Mouse (Mus musculus): Measurements from ENCODE around the gene Dnm2. TPM values are rescaled to one million over a fixed set of nuclear protein-coding genes. Genes with fewer than 3 reads are reported as not detected.
"Not testable (repeated sequence)": the region's sequence is repeated elsewhere in the genome, so short reads cannot be mapped to it uniquely, and the experiment has no call there.

Dnm2 gene
- polyA plus RNA-seq, 1 experiment from 2014 or later = 58.2 TPM

- no peak for ATAC-seq (ENCODE audit: insufficient number of reproducible peaks, insufficient read depth, low FRiP score, low read depth)
- Histone ChIP-seq H3K27ac (replicated peaks in 1 of 2; ENCODE audit: control insufficient read depth in 1 of 2, insufficient read depth in 1 of 2, low read depth in 2 of 2, low read length in 2 of 2) (no peak overlapping the region), H3K4me3 (ENCODE audit: control insufficient read depth in 1 of 2, insufficient read depth in 1 of 2, low read depth in 1 of 2, low read length in 2 of 2) (no peak overlapping the region), H3K27me3 (ENCODE audit: control insufficient read depth, insufficient read depth, low read length) (no peaks in the 10 kb centered on the region), H3K4me1 (ENCODE audit: control insufficient read depth in 2 of 2, insufficient read depth in 2 of 2, low read length in 2 of 2) (peaks cover 0 to 5% of the 10 kb centered on the region in 2 experiments; a peak in 1 of 4 replicates), H3K9ac (ENCODE audit: low read length) (no peak overlapping the region), H3K36me3 (ENCODE audit: control insufficient read depth, insufficient read depth, low read length) (no peaks in the 10 kb centered on the region), H3K4me2 (ENCODE audit: low read length) (no peak overlapping the region), H3K9me3 (ENCODE audit: control insufficient read depth, low read length) (no peaks in the 10 kb centered on the region)
- 95% methylated on average over 14 of the region's 14 CpGs for WGBS
Measured at GRCm38 (mm10) chr9:21536501-21536900, 111.8 kb downstream of the Dnm2 start.

DNA sequence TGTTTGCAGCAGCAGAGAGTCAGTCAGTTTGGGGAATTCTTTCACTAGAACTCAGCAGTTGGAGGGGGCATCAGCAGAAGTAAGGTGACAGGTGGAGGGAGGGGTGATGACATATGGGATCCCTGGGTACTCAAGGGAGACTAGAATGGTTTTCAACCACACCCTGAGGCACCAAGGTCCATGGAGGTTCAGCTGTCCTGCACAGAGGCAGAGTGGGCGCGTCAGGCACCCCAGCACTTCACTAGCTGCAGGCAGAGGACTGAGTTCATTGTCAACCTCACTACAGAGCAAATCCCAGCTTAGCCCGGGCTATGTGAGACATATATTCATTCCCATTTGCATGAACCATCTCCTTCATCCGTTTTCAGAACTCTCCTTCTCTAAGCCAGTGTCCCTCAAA lies 112.3 kb downstream of the Dnm2 start:
- no peak overlapping the region for H3K4me3 ChIP-seq (ENCODE audit: control insufficient read depth in 1 of 2, insufficient read depth in 1 of 2, low read depth in 1 of 2, low read length in 2 of 2)
- H3K27me3 ChIP-seq (ENCODE audit: control insufficient read depth, insufficient read depth, low read length) = no peaks in the 10 kb centered on the region
- 70% methylated on average over 4 of the region's 4 CpGs for WGBS
- H3K4me1 ChIP-seq (ENCODE audit: control insufficient read depth in 2 of 2, insufficient read depth in 2 of 2, low read length in 2 of 2) = peaks cover 0 to 5% of the 10 kb centered on the region in 2 experiments; a peak in 1 of 4 replicates
- H3K9me3 ChIP-seq (ENCODE audit: control insufficient read depth, low read length) = no peaks in the 10 kb centered on the region
- no peaks in the 10 kb centered on the region for H3K36me3 ChIP-seq (ENCODE audit: control insufficient read depth, insufficient read depth, low read length)
- no peak for ATAC-seq (ENCODE audit: insufficient number of reproducible peaks, insufficient read depth, low FRiP score, low read depth)
- H3K4me2 ChIP-seq (ENCODE audit: low read length) = no peak overlapping the region
- no peak overlapping the region for H3K27ac ChIP-seq (replicated peaks in 1 of 2; ENCODE audit: control insufficient read depth in 1 of 2, insufficient read depth in 1 of 2, low read depth in 2 of 2, low read length in 2 of 2)
- H3K9ac ChIP-seq (ENCODE audit: low read length) = no peak overlapping the region

DNA sequence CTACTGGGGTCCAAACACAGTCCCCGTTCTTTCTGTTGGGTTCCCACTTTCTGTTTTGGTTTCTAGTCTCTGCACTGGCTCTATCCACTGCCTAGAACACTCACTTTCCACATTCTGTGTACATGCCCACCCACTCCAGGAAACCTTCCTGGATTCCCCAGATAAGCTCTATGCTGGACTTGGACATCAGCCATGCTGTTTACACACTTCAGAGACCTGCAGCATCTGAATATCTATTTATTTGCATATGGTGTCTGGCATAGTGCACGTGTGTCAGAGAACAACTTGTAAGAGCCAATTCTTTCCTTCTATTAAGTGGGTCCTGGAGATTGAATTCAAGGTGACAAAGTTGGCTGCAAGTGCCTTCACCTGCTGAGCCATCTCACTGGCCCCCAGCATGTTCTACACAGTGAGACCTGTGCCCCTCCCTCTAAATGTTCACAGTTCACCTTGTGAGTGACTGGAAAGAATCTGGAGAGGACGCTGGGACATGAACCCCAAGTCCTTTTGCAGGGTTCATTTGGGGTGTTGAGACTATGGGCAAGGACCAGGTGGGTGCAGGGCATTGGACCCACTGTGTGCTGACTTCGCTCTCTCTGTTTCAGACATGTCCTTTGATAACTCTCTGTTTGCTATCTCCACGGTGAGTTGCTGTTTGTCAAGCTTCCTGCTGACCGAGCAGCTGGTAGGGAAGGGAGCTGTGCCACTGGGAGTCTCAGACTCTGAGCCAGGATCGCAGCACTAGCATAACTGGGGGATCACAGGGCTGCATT lies 115.5 kb downstream of the Dnm2 start:
- ATAC-seq (ENCODE audit: insufficient number of reproducible peaks, insufficient read depth, low FRiP score, low read depth) = no peak
- WGBS = 53% methylated on average over 7 of the region's 7 CpGs
- Histone ChIP-seq H3K9ac (ENCODE audit: low read length) (no peak overlapping the region), H3K4me1 (ENCODE audit: control insufficient read depth in 2 of 2, insufficient read depth in 2 of 2, low read length in 2 of 2) (peaks cover under 1 to 6% of the 10 kb centered on the region in 2 experiments; a peak in 3 of 4 replicates), H3K4me3 (ENCODE audit: control insufficient read depth in 1 of 2, insufficient read depth in 1 of 2, low read depth in 1 of 2, low read length in 2 of 2) (no peak overlapping the region), H3K36me3 (ENCODE audit: control insufficient read depth, insufficient read depth, low read length) (no peaks in the 10 kb centered on the region), H3K27ac (replicated peaks in 1 of 2; ENCODE audit: control insufficient read depth in 1 of 2, insufficient read depth in 1 of 2, low read depth in 2 of 2, low read length in 2 of 2) (no peak overlapping the region), H3K4me2 (ENCODE audit: low read length) (no peak overlapping the region), H3K9me3 (ENCODE audit: control insufficient read depth, low read length) (no peaks in the 10 kb centered on the region), H3K27me3 (ENCODE audit: control insufficient read depth, insufficient read depth, low read length) (no peaks in the 10 kb centered on the region)

GRCm38 (mm10) chr9:21542001-21542400 lies 117.3 kb downstream of the Dnm2 start:
- not testable (repeated sequence) for H3K9ac ChIP-seq (ENCODE audit: low read length); ATAC-seq (ENCODE audit: insufficient number of reproducible peaks, insufficient read depth, low FRiP score, low read depth); H3K9me3 ChIP-seq (ENCODE audit: control insufficient read depth, low read length); H3K27me3 ChIP-seq (ENCODE audit: control insufficient read depth, insufficient read depth, low read length); H3K27ac ChIP-seq (replicated peaks in 1 of 2; ENCODE audit: control insufficient read depth in 1 of 2, insufficient read depth in 1 of 2, low read depth in 2 of 2, low read length in 2 of 2); H3K4me3 ChIP-seq (ENCODE audit: control insufficient read depth in 1 of 2, insufficient read depth in 1 of 2, low read depth in 1 of 2, low read length in 2 of 2); H3K4me2 ChIP-seq (ENCODE audit: low read length); H3K36me3 ChIP-seq (ENCODE audit: control insufficient read depth, insufficient read depth, low read length)
- WGBS = 84% methylated on average over 2 of the region's 2 CpGs
- H3K4me1 ChIP-seq (ENCODE audit: control insufficient read depth in 2 of 2, insufficient read depth in 2 of 2, low read length in 2 of 2) = peaks cover 3 to 12% of the 10 kb centered on the region in 2 experiments; a peak in 3 of 4 replicates

- WGBS = 16% methylated on average over 9 of the region's 9 CpGs
- peak; percentile 11; the same call in 1 of the 2 replicates for ATAC-seq (ENCODE audit: insufficient number of reproducible peaks, insufficient read depth, low FRiP score, low read depth)
- Histone ChIP-seq H3K36me3 (ENCODE audit: control insufficient read depth, insufficient read depth, low read length) (peaks cover 5% of the 10 kb centered on the region; the same call in 1 of the 2 replicates), H3K4me1 (ENCODE audit: control insufficient read depth in 2 of 2, insufficient read depth in 2 of 2, low read length in 2 of 2) (peaks cover 7 to 13% of the 10 kb centered on the region in 2 experiments), H3K4me2 (ENCODE audit: low read length) (peak overlapping the region; percentile 74), H3K9ac (ENCODE audit: low read length) (peak overlapping the region; percentile 73), H3K9me3 (ENCODE audit: control insufficient read depth, low read length) (no peaks in the 10 kb centered on the region), H3K27me3 (ENCODE audit: control insufficient read depth, insufficient read depth, low read length) (no peaks in the 10 kb centered on the region), H3K4me3 (ENCODE audit: control insufficient read depth in 1 of 2, insufficient read depth in 1 of 2, low read depth in 1 of 2, low read length in 2 of 2) (peak overlapping the region; percentile 80 to 95), H3K27ac (replicated peaks in 1 of 2; ENCODE audit: control insufficient read depth in 1 of 2, insufficient read depth in 1 of 2, low read depth in 2 of 2, low read length in 2 of 2) (peak overlapping the region; percentile 98 to 99)
Measured at GRCm38 (mm10) chr9:21545351-21545915, 120.7 kb downstream of the Dnm2 start.

DNA sequence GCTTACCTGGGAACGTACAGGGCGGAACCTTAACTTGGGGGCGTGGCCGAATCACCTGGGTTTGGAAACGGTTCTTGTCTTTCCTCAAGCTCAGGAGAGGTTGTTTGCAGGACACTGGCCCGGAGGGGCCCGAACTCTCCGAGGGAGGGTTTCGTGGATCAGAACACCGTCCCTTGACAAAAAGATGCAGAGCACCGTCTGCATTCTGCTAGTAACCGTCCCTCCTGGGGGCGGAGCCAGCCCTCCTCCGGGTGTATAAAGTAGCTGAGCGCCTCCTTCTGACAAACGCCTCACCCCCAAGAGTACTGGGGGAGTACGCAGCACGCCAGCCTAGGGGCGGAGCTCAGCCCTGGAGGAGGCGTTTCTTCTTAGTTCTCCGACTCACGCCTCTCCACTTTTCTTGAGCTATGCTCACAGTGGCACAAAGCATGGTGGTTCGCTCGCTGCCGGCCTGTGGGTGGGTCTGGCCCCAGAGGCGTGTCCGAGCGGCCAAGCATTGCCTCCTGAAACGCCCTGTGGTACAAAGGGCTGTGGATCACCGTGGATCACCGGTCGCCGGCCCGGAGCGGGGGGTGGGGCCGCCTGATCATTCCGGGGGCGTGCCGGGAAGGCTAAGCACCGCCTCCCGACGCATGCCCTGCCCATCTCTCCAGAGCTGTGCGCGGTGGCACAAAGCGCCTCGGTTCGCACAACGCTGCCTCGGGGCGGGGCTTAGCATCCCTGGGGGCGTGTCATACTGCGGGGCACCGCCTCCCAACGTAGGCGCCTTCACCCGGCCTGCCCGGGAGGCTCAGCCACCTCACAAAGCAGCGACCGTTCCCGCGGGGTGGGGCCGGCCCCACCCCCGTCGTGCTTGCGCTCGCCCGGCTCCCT lies 121.4 kb downstream of the Dnm2 start:
- peaks cover 12% of the 10 kb centered on the region for H3K36me3 ChIP-seq (ENCODE audit: control insufficient read depth, insufficient read depth, low read length)
- H3K4me2 ChIP-seq (ENCODE audit: low read length) = peak overlapping the region; percentile 74
- peak overlapping the region; percentile 73 for H3K9ac ChIP-seq (ENCODE audit: low read length)
- no peaks in the 10 kb centered on the region for H3K9me3 ChIP-seq (ENCODE audit: control insufficient read depth, low read length)
- ATAC-seq (ENCODE audit: insufficient number of reproducible peaks, insufficient read depth, low FRiP score, low read depth) = peak; percentile 96
- under 1% methylated on average over 67 of the region's 67 CpGs for WGBS
- no peaks in the 10 kb centered on the region for H3K27me3 ChIP-seq (ENCODE audit: control insufficient read depth, insufficient read depth, low read length)
- H3K4me3 ChIP-seq (ENCODE audit: control insufficient read depth in 1 of 2, insufficient read depth in 1 of 2, low read depth in 1 of 2, low read length in 2 of 2) = peak overlapping the region; percentile 80 to 95
- H3K4me1 ChIP-seq (ENCODE audit: control insufficient read depth in 2 of 2, insufficient read depth in 2 of 2, low read length in 2 of 2) = peaks cover 7 to 13% of the 10 kb centered on the region in 2 experiments
- peak overlapping the region; percentile 98 to 99 for H3K27ac ChIP-seq (replicated peaks in 1 of 2; ENCODE audit: control insufficient read depth in 1 of 2, insufficient read depth in 1 of 2, low read depth in 2 of 2, low read length in 2 of 2)

- peak within 1 kb of the TSS; percentile 98 to 99 for H3K27ac ChIP-seq (replicated peaks in 1 of 2; ENCODE audit: control insufficient read depth in 1 of 2, insufficient read depth in 1 of 2, low read depth in 2 of 2, low read length in 2 of 2)
- no peak for ATAC-seq (ENCODE audit: insufficient number of reproducible peaks, insufficient read depth, low FRiP score, low read depth)
- peak within 1 kb of the TSS; percentile 74 for H3K4me2 ChIP-seq (ENCODE audit: low read length)
- H3K36me3 ChIP-seq (ENCODE audit: control insufficient read depth, insufficient read depth, low read length) = peaks cover 17% of the 10 kb centered on the region
- under 1% methylated on average over 50 of the region's 52 CpGs for WGBS
- H3K4me1 ChIP-seq (ENCODE audit: control insufficient read depth in 2 of 2, insufficient read depth in 2 of 2, low read length in 2 of 2) = peaks cover 7 to 13% of the 10 kb centered on the region in 2 experiments
- H3K4me3 ChIP-seq (ENCODE audit: control insufficient read depth in 1 of 2, insufficient read depth in 1 of 2, low read depth in 1 of 2, low read length in 2 of 2) = peak within 1 kb of the TSS; percentile 80 to 95
- peak within 1 kb of the TSS; percentile 96 for H3K9ac ChIP-seq (ENCODE audit: low read length)
- H3K9me3 ChIP-seq (ENCODE audit: control insufficient read depth, low read length) = no peaks in the 10 kb centered on the region
- H3K27me3 ChIP-seq (ENCODE audit: control insufficient read depth, insufficient read depth, low read length) = no peaks in the 10 kb centered on the region
Measured at GRCm38 (mm10) chr9:21546789-21547074, 122.0 kb downstream of the Dnm2 start, which contains the start of gene Carm1. Gene Carm1 (plus strand): TSS chr9:21546894.
